Mouse (Mus musculus): Measurements from ENCODE around the gene Gm21974.

GRCm38 (mm10) chr7:127837473-127837872 lies 57.8 kb downstream of the Gm21974 start:
- TF ChIP-seq POLR2A (IDR thresholded peaks at IDR 0.05; ENCODE audit: borderline replicate concordance, extremely low read depth, low read depth, low read length) (no peak), CTCF (IDR thresholded peaks at IDR 0.05; ENCODE audit: insufficient read depth, low read length) (no peak)
